Mouse (Mus musculus) embryonic facial prominence, embryonic 12.5 days (tissue): ENCODE measurements at regions not wholly inside any gene's neighbourhood (a gene's known extent, or its start where the extent isn't known, plus 50 kb on each side); places are given as distances from the start of the nearest gene placed in this dataset.
"Not testable (repeated sequence)": the region's sequence is repeated elsewhere in the genome, so short reads cannot be mapped to it uniquely, and the experiment has no call there.

Source experiments
- ATAC-seq: fragments of 200-750 bp; cut with Nextera tagmentation; 2 replicates; pipeline ENCODE4 v1.8.0; 2017; ENCODE audit not compliant: insufficient number of reproducible peaks, insufficient read depth, low FRiP score, low TSS enrichment
- H3K27ac ChIP-seq: fragments of 300-500 bp; sonication (generic); 2 replicates; pipeline ENCODE4 v1.5.1; 2016; ENCODE audit warnings: mild to moderate bottlenecking
- H3K27me3 ChIP-seq: fragments of 300-500 bp; sonication (generic); 2 replicates; pipeline ENCODE4 v1.6.1; 2016; ENCODE audit warnings: mild to moderate bottlenecking, moderate library complexity
- H3K36me3 ChIP-seq: fragments of 300-500 bp; sonication (generic); 2 replicates; pipeline ENCODE4 v1.6.1; 2016; ENCODE audit warnings: mild to moderate bottlenecking
- H3K4me1 ChIP-seq: fragments of 300-500 bp; sonication (generic); 2 replicates; pipeline ENCODE4 v1.6.1; 2016
- H3K4me2 ChIP-seq: fragments of 300-500 bp; sonication (generic); replicated peaks from 2 replicates; pipeline ENCODE4 v1.6.1; 2016; ENCODE audit warnings: mild to moderate bottlenecking, moderate library complexity
- H3K4me3 ChIP-seq: fragments of 300-500 bp; sonication (generic); 2 replicates; pipeline ENCODE4 v1.5.1; 2016; ENCODE audit warnings: mild to moderate bottlenecking
- H3K9ac ChIP-seq: fragments of 300-500 bp; sonication (generic); 2 replicates; pipeline ENCODE4 v1.6.1; 2016; ENCODE audit warnings: mild to moderate bottlenecking, moderate library complexity
- H3K9me3 ChIP-seq: fragments of 300-500 bp; sonication (generic); 2 replicates; pipeline ENCODE4 v1.6.1; 2016; ENCODE audit warnings: mild to moderate bottlenecking, moderate library complexity
- WGBS: fragments of 180-500 bp; shearing (Covaris S2); methylation state at CpG from one replicate; pipeline ENCODE4 v1.1.7; 2016; 5-methylcytosine and 5-hydroxymethylcytosine counted together

GRCm38 (mm10) chr10:56841973-56842372, 464.8 kb downstream of the Gja1 start:
- Histone ChIP-seq H3K27me3 (no peaks in the 10 kb centered on the region), H3K9me3 (no peaks in the 10 kb centered on the region), H3K27ac (no peak overlapping the region), H3K9ac (no peak overlapping the region), H3K4me3 (no peak overlapping the region), H3K4me2 (no peak overlapping the region), H3K36me3 (no peaks in the 10 kb centered on the region), H3K4me1 (0 out of 2 replicates have a peak, but pooled peaks cover 9% of the 10 kb centered on the region)
- WGBS: 44% methylated on average over 1 of the region's 1 CpGs
- no peak for ATAC-seq

GRCm38 (mm10) chr10:56852484-56852883, 475.4 kb downstream of the Gja1 start:
- Histone ChIP-seq H3K9me3 (no peaks in the 10 kb centered on the region), H3K36me3 (no peaks in the 10 kb centered on the region), H3K4me3 (no peak overlapping the region), H3K27me3 (no peaks in the 10 kb centered on the region), H3K9ac (no peak overlapping the region), H3K4me2 (no peak overlapping the region), H3K27ac (no peak overlapping the region), H3K4me1 (0 out of 2 replicates have a peak, but pooled peaks cover 12% of the 10 kb centered on the region)
- no peak for ATAC-seq
- 80% methylated on average over 2 of the region's 2 CpGs for WGBS

GRCm38 (mm10) chr10:56856186-56856585, 479.1 kb downstream of the Gja1 start:
- no peaks in the 10 kb centered on the region for H3K27me3 ChIP-seq
- no peaks in the 10 kb centered on the region for H3K9me3 ChIP-seq
- H3K4me2 ChIP-seq: no peak overlapping the region
- H3K4me3 ChIP-seq: no peak overlapping the region
- H3K27ac ChIP-seq: no peak overlapping the region
- 91% methylated on average over 6 of the region's 6 CpGs for WGBS
- no peak for ATAC-seq
- no peaks in the 10 kb centered on the region for H3K36me3 ChIP-seq
- no peak overlapping the region for H3K9ac ChIP-seq
- H3K4me1 ChIP-seq: no peaks in the 10 kb centered on the region

- no peak overlapping the region for H3K4me2 ChIP-seq
- no peak overlapping the region for H3K9ac ChIP-seq
- H3K27me3 ChIP-seq: no peaks in the 10 kb centered on the region
- no peaks in the 10 kb centered on the region; the same call in 1 of the 2 replicates for H3K4me1 ChIP-seq
- H3K4me3 ChIP-seq: no peak overlapping the region
- no peaks in the 10 kb centered on the region for H3K9me3 ChIP-seq
- no peaks in the 10 kb centered on the region for H3K36me3 ChIP-seq
- WGBS: 64% methylated on average over 7 of the region's 7 CpGs
- no peak overlapping the region for H3K27ac ChIP-seq
- no peak for ATAC-seq
These were observed 502.6 kb downstream of the Gja1 start for GRCm38 (mm10) chr10:56879744-56880143.

GRCm38 (mm10) chr10:56880154-56880591, 503.0 kb downstream of the Gja1 start:
- WGBS: 80% methylated on average over 12 of the region's 12 CpGs
- Histone ChIP-seq H3K36me3 (no peaks in the 10 kb centered on the region), H3K9me3 (no peaks in the 10 kb centered on the region), H3K27ac (no peak overlapping the region), H3K4me3 (no peak overlapping the region), H3K9ac (no peak overlapping the region), H3K27me3 (no peaks in the 10 kb centered on the region), H3K4me2 (no peak overlapping the region), H3K4me1 (no peaks in the 10 kb centered on the region; the same call in 1 of the 2 replicates)
- ATAC-seq: no peak

- H3K4me1 ChIP-seq: no peaks in the 10 kb centered on the region
- H3K4me2 ChIP-seq: no peak overlapping the region
- H3K27ac ChIP-seq: no peak overlapping the region
- H3K9me3 ChIP-seq: 0 out of 2 replicates have a peak, but pooled peaks cover 2% of the 10 kb centered on the region
- no peak overlapping the region for H3K9ac ChIP-seq
- H3K36me3 ChIP-seq: no peaks in the 10 kb centered on the region
- no peak for ATAC-seq
- H3K27me3 ChIP-seq: no peaks in the 10 kb centered on the region
- WGBS: 72% methylated on average over 4 of the region's 4 CpGs
- H3K4me3 ChIP-seq: no peak overlapping the region
These were observed 507.6 kb downstream of the Gja1 start for GRCm38 (mm10) chr10:56884456-56885410.

GRCm38 (mm10) chr10:56891530-56891929, 514.4 kb downstream of the Gja1 start:
- not testable (repeated sequence) for H3K9me3 ChIP-seq, H3K4me1 ChIP-seq, H3K4me2 ChIP-seq, H3K9ac ChIP-seq, ATAC-seq, H3K27me3 ChIP-seq, H3K27ac ChIP-seq, H3K4me3 ChIP-seq, H3K36me3 ChIP-seq
- 91% methylated on average over 2 of the region's 2 CpGs for WGBS

GRCm38 (mm10) chr10:56892666-56893209, 515.6 kb downstream of the Gja1 start:
- ATAC-seq: 0 out of 2 replicates have a peak, but pooled peaks have one; percentile 47
- Histone ChIP-seq H3K4me3 (no peak overlapping the region), H3K4me1 (peaks cover 6% of the 10 kb centered on the region; the same call in 1 of the 2 replicates), H3K4me2 (no peak overlapping the region), H3K36me3 (no peaks in the 10 kb centered on the region), H3K27me3 (no peaks in the 10 kb centered on the region), H3K9me3 (0 out of 2 replicates have a peak, but pooled peaks cover 2% of the 10 kb centered on the region), H3K27ac (0 out of 2 replicates have a peak overlapping the region, but pooled peaks have one; percentile 42), H3K9ac (no peak overlapping the region)
- 58% methylated on average over 10 of the region's 10 CpGs for WGBS

- Histone ChIP-seq H3K4me2 (no peak overlapping the region), H3K9me3 (no peaks in the 10 kb centered on the region), H3K4me1 (peaks cover 6% of the 10 kb centered on the region; the same call in 1 of the 2 replicates), H3K27me3 (no peaks in the 10 kb centered on the region), H3K9ac (no peak overlapping the region), H3K36me3 (no peaks in the 10 kb centered on the region), H3K27ac (0 out of 2 replicates have a peak overlapping the region, but pooled peaks have one; percentile 42), H3K4me3 (no peak overlapping the region)
- WGBS: 18% methylated on average over 8 of the region's 8 CpGs
- peak; percentile 75; the same call in 1 of the 2 replicates for ATAC-seq
These were observed 516.1 kb downstream of the Gja1 start for GRCm38 (mm10) chr10:56893210-56893705.

- no peaks in the 10 kb centered on the region for H3K27me3 ChIP-seq
- ATAC-seq: no peak
- no peak overlapping the region for H3K27ac ChIP-seq
- WGBS: 78% methylated on average over 5 of the region's 5 CpGs
- no peak overlapping the region for H3K9ac ChIP-seq
- no peak overlapping the region for H3K4me3 ChIP-seq
- H3K9me3 ChIP-seq: no peaks in the 10 kb centered on the region
- H3K36me3 ChIP-seq: no peaks in the 10 kb centered on the region
- no peaks in the 10 kb centered on the region for H3K4me1 ChIP-seq
- H3K4me2 ChIP-seq: no peak overlapping the region
These were observed 522.6 kb downstream of the Gja1 start for GRCm38 (mm10) chr10:56899640-56900274.

- Histone ChIP-seq H3K27ac (no peak overlapping the region), H3K9ac (no peak overlapping the region), H3K4me3 (no peak overlapping the region), H3K27me3 (no peaks in the 10 kb centered on the region), H3K9me3 (no peaks in the 10 kb centered on the region), H3K4me2 (no peak overlapping the region), H3K36me3 (no peaks in the 10 kb centered on the region), H3K4me1 (no peaks in the 10 kb centered on the region)
- WGBS: 92% methylated on average over 6 of the region's 6 CpGs
- ATAC-seq: no peak
These were observed 523.8 kb downstream of the Gja1 start for GRCm38 (mm10) chr10:56900914-56901313.
